Mouse (Mus musculus) embryonic fibroblast, embryonic 13.5 days (primary cell): Measurements from ENCODE around the gene Angptl6.

Experiments
- CTCF ChIP-seq: IDR thresholded peaks from 2 replicates; pipeline ENCODE4 v1.5.1; 2011; ENCODE audit warnings: mild to moderate bottlenecking, control low read depth, low read length, moderate library complexity, borderline replicate concordance; ENCODE audit not compliant: insufficient read depth
- POLR2A ChIP-seq: IDR thresholded peaks from 2 replicates; pipeline ENCODE4 v1.6.1; 2011; ENCODE audit warnings: low read depth, mild to moderate bottlenecking, control low read depth, low read length, moderate library complexity

DNA sequence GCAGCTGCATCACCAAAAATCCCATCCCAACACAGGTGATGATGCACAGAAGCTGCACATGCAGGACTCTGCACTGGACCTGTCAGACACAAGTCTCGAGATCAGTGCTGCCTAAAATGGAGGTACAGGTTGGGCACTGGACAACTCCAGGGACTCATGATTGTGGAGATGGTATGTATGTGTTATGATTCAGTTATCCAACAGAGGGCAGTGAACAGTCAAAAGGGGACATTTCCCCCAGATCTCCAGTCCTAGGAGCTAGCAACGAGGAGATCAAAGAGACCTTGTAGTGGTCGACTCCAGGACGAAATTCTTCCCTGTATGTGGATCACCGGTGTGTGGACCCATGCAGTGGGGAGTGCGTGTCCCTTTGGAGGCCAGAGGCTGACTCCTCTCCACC lies 19.6 kb downstream of the Angptl6 start:
- TF ChIP-seq CTCF (no peak), POLR2A (no peak)
